Mouse (Mus musculus) Muller cell, postnatal 12 days (primary cell): ENCODE results near the gene Rgl3.

Source experiments
- DNase-seq: peaks from one replicate; pipeline ENCODE4 v3.0.0-alpha.2; 2015; ENCODE audit errors: inconsistent ontology term

Gene Rgl3

GRCm38 (mm10) chr9:21948790-21949189 lies 40.5 kb downstream of the Rgl3 start:
- DNase-seq: no peak

GRCm38 (mm10) chr9:21948146-21948545 lies 41.1 kb downstream of the Rgl3 start:
- DNase-seq: no peak

- DNase-seq: no peak
Observed at GRCm38 (mm10) chr9:21947540-21948130, 41.6 kb downstream of the Rgl3 start.

- no peak for DNase-seq
Observed at GRCm38 (mm10) chr9:21944267-21944666, 45.0 kb downstream of the Rgl3 start.

- DNase-seq: no peak
Observed at GRCm38 (mm10) chr9:21943638-21944037, 45.6 kb downstream of the Rgl3 start.

- no peak for DNase-seq
Observed at GRCm38 (mm10) chr9:21943046-21943445, 46.2 kb downstream of the Rgl3 start.

- DNase-seq: no peak
Observed at GRCm38 (mm10) chr9:21938234-21938855, 50.9 kb downstream of the Rgl3 start.

- DNase-seq: no peak
Observed at GRCm38 (mm10) chr9:21937711-21938175, 51.5 kb downstream of the Rgl3 start.

GRCm38 (mm10) chr9:21936692-21937570 lies 52.3 kb downstream of the Rgl3 start, which contains the start of gene Plppr2:
Plppr2 (plus strand) TSS chr9:21937033.
- DNase-seq: peak; percentile 99

GRCm38 (mm10) chr9:21935466-21936131 lies 53.6 kb downstream of the Rgl3 start:
- no peak for DNase-seq

GRCm38 (mm10) chr9:21934021-21934420 lies 55.2 kb downstream of the Rgl3 start:
- DNase-seq: no peak

GRCm38 (mm10) chr9:21932445-21933137 lies 56.7 kb downstream of the Rgl3 start:
- no peak for DNase-seq

- DNase-seq: no peak
Observed at GRCm38 (mm10) chr9:21932006-21932405, 57.2 kb downstream of the Rgl3 start.

GRCm38 (mm10) chr9:21929208-21929607 lies 60.0 kb downstream of the Rgl3 start:
- DNase-seq: no peak

- DNase-seq: peak; percentile 97
Observed at GRCm38 (mm10) chr9:21927208-21927753, 62.0 kb downstream of the Rgl3 start, which contains the start of the genes Ccdc159 and Tmem205. Ccdc159 (plus strand) TSS chr9:21927471. Tmem205 (minus strand) TSS chr9:21927556.

- no peak for DNase-seq
Observed at GRCm38 (mm10) chr9:21926784-21927183, 62.5 kb downstream of the Rgl3 start.

- peak; percentile 26 for DNase-seq
Observed at GRCm38 (mm10) chr9:21926155-21926554, 63.1 kb downstream of the Rgl3 start.

- no peak for DNase-seq
Observed at GRCm38 (mm10) chr9:21925506-21925905, 63.7 kb downstream of the Rgl3 start.

GRCm38 (mm10) chr9:21925034-21925433 lies 64.2 kb downstream of the Rgl3 start:
- DNase-seq: no peak

GRCm38 (mm10) chr9:21924099-21924493 lies 65.2 kb downstream of the Rgl3 start:
- DNase-seq: peak; percentile 91
